Mouse (Mus musculus) embryonic facial prominence, embryonic 11.5 days (tissue): ENCODE data around the gene Bmp10. TPM values are rescaled to one million over a fixed set of nuclear protein-coding genes. Genes with fewer than 3 reads are reported as not detected.

ENCODE experiments used
- ATAC-seq: fragments of 200-750 bp; cut with Nextera tagmentation; replicated peaks from 2 replicates; pipeline ENCODE4 v1.8.0; 2017; ENCODE audit warnings: low read depth; ENCODE audit not compliant: insufficient number of reproducible peaks, low FRiP score, low TSS enrichment
- DNase-seq: peaks from one replicate; pipeline ENCODE4 v3.0.0-alpha.2; 2015; ENCODE audit warnings: low spot score
- H3K27ac ChIP-seq: fragments of 300-500 bp; sonication (generic); replicated peaks from 2 replicates; pipeline ENCODE4 v1.5.1; 2014; ENCODE audit warnings: mild to moderate bottlenecking, low read depth, low read length, control low read depth
- H3K27me3 ChIP-seq: fragments of 300-500 bp; sonication (generic); 2 replicates; pipeline ENCODE4 v1.6.1; 2014; ENCODE audit warnings: mild to moderate bottlenecking, low read length, moderate library complexity, mixed read lengths; ENCODE audit not compliant: control insufficient read depth, insufficient read depth
- H3K36me3 ChIP-seq: fragments of 300-500 bp; sonication (generic); replicated peaks from 2 replicates; pipeline ENCODE4 v1.6.1; 2014; ENCODE audit warnings: low read depth, mild to moderate bottlenecking, low read length, moderate library complexity, mixed read lengths; ENCODE audit not compliant: control insufficient read depth, insufficient read depth
- H3K4me1 ChIP-seq: fragments of 300-500 bp; sonication (generic); 2 replicates; pipeline ENCODE4 v1.6.1; 2014; ENCODE audit warnings: low read length, mixed read lengths; ENCODE audit not compliant: control insufficient read depth, insufficient read depth
- H3K4me2 ChIP-seq: fragments of 300-500 bp; sonication (generic); 2 replicates; pipeline ENCODE4 v1.6.1; 2014; ENCODE audit warnings: low read depth, mild to moderate bottlenecking, control low read depth, low read length, moderate library complexity
- H3K4me3 ChIP-seq: fragments of 300-500 bp; sonication (generic); 2 replicates; pipeline ENCODE4 v1.5.1; 2014; ENCODE audit warnings: low read depth, low read length, control low read depth
- H3K9ac ChIP-seq: fragments of 300-500 bp; sonication (generic); replicated peaks from 2 replicates; pipeline ENCODE4 v1.6.1; 2014; ENCODE audit warnings: mild to moderate bottlenecking, control low read depth, low read length
- H3K9me3 ChIP-seq: fragments of 300-500 bp; sonication (generic); replicated peaks from 2 replicates; pipeline ENCODE4 v1.6.1; 2016; ENCODE audit warnings: mild to moderate bottlenecking, low read length, inconsistent platforms, mixed read lengths; ENCODE audit not compliant: control insufficient read depth
- WGBS: fragments of 180-500 bp; shearing (Covaris S2); extraction: QIAGEN DNeasy Blood & Tissue Kit; methylation state at CpG from one replicate; pipeline ENCODE4 v1.1.7; 2014; 5-methylcytosine and 5-hydroxymethylcytosine counted together
- polyA plus RNA-seq: library from polyadenylated mRNA; unstranded; fragments of >200 nt; fragmentation: Nextera tagmentation; extraction: Ambion mirVana; gene quantifications from 2 replicates; pipeline ENCODE4 v1.2.1, GENCODE M21; 2014

Bmp10 gene
- polyA plus RNA-seq = not detected in 2 replicates

GRCm38 (mm10) chr6:87428487-87429044 is at the start of gene Bmp10:
Bmp10 (plus strand) TSS chr6:87428994.
- H3K4me1 ChIP-seq = no peaks in the 10 kb centered on the region
- DNase-seq (no peak), ATAC-seq (no peak)
- no peak within 1 kb of the TSS for H3K4me2 ChIP-seq
- 67% methylated on average over 7 of the region's 7 CpGs for WGBS
- H3K9ac ChIP-seq = no peak within 1 kb of the TSS
- H3K27me3 ChIP-seq = no peaks in the 10 kb centered on the region
- no peak within 1 kb of the TSS for H3K27ac ChIP-seq
- no peaks in the 10 kb centered on the region for H3K36me3 ChIP-seq
- no peaks in the 10 kb centered on the region for H3K9me3 ChIP-seq
- no peak within 1 kb of the TSS for H3K4me3 ChIP-seq

DNA sequence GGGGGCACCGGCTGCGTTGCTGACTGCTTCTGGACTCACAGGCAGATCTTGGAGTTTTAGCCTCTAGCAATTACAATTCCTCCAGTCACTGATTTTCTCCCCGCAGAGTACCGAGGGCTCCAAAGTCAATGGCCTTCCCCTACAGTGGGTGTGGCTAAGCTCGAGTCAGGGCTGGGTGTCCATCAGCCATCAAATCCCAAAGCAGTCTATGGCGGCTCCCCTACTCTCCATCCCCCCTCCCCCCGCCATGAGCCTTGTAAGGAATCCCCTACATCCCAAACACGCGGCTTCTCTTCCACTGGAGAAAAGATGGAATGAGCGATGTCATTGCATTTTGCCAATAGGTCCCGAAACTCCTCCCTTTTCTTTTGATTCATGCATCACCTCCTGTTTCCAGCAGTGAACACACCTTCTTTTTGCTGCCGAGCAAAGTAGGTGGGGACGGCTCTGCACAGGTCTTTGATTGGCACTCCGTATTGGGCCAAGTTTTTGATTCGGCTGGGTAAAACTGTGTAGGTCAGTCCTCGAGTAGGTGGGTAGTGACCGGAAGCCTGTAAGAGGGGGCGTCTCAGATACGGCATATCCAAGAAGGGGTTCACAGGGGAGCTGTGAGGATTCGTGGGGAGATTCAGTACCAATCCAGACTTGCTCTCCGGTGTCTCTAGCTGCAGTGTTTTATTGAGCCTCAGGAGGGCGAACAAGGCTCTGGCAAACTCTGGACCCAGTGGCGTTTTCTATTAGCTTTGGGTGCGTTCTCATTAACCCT is 44.7 kb upstream of the Bmp10 start:
- Histone ChIP-seq H3K9ac (0 out of 2 replicates have a peak overlapping the region, but pooled peaks have one; percentile 22), H3K4me1 (no peaks in the 10 kb centered on the region; the same call in none of the 2 replicates), H3K9me3 (no peaks in the 10 kb centered on the region), H3K27me3 (peaks cover 4% of the 10 kb centered on the region; the same call in 1 of the 2 replicates), H3K27ac (no peak overlapping the region), H3K36me3 (no peaks in the 10 kb centered on the region), H3K4me3 (no peak overlapping the region), H3K4me2 (peak overlapping the region; percentile 47)
- ATAC-seq = 0 out of 2 replicates have a peak, but pooled peaks have one; percentile 50
- DNase-seq = peak; percentile 47
- WGBS = 8% methylated on average over 24 of the region's 24 CpGs

- Histone ChIP-seq H3K9ac (no peak overlapping the region), H3K9me3 (no peaks in the 10 kb centered on the region), H3K4me1 (no peaks in the 10 kb centered on the region; the same call in none of the 2 replicates), H3K4me2 (no peak overlapping the region), H3K27ac (no peak overlapping the region), H3K36me3 (no peaks in the 10 kb centered on the region), H3K4me3 (no peak overlapping the region), H3K27me3 (peaks cover 4% of the 10 kb centered on the region; the same call in 1 of the 2 replicates)
- 67% methylated on average over 5 of the region's 6 CpGs for WGBS
- DNase-seq = no peak
- ATAC-seq = no peak
Observed at GRCm38 (mm10) chr6:87384761-87385160, 44.0 kb upstream of the Bmp10 start.

- 12% methylated on average over 7 of the region's 7 CpGs for WGBS
- H3K4me3 ChIP-seq = no peak overlapping the region
- H3K27me3 ChIP-seq = peaks cover 4% of the 10 kb centered on the region; the same call in 1 of the 2 replicates
- no peaks in the 10 kb centered on the region for H3K36me3 ChIP-seq
- no peak overlapping the region for H3K4me2 ChIP-seq
- H3K27ac ChIP-seq = no peak overlapping the region
- H3K4me1 ChIP-seq = no peaks in the 10 kb centered on the region; the same call in none of the 2 replicates
- no peaks in the 10 kb centered on the region for H3K9me3 ChIP-seq
- ATAC-seq = no peak
- peak; percentile 88 for DNase-seq
- no peak overlapping the region for H3K9ac ChIP-seq
Observed at GRCm38 (mm10) chr6:87386203-87386602, 42.6 kb upstream of the Bmp10 start.

DNA sequence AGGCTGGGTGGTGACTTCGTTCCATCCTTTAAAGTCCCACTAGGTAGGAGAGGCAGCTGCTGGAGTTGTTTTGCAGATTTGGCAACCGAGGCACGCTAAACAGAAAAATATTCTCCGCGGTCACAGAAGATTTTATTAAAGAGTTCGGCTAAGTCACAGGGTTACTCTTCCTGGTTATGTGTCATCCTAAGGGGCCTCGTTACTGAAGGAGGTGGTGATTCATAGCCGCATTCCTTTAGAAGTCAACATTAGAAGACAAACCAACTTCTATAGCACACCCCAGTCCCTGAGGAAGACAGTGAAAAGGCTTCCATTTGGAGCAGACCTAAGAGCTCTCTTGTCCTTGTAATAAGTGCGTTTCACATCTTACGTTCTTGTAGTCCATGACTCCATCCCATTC is 42.1 kb upstream of the Bmp10 start:
- Histone ChIP-seq H3K36me3 (no peaks in the 10 kb centered on the region), H3K4me1 (no peaks in the 10 kb centered on the region; the same call in none of the 2 replicates), H3K9me3 (no peaks in the 10 kb centered on the region), H3K27me3 (peaks cover 4% of the 10 kb centered on the region; the same call in 1 of the 2 replicates), H3K27ac (no peak overlapping the region), H3K9ac (no peak overlapping the region), H3K4me2 (no peak overlapping the region), H3K4me3 (no peak overlapping the region)
- DNase-seq (no peak), ATAC-seq (no peak)
- 85% methylated on average over 10 of the region's 10 CpGs for WGBS

GRCm38 (mm10) chr6:87388877-87389276 is 39.9 kb upstream of the Bmp10 start, which contains the start of gene Gkn3:
Gkn3 (minus strand) TSS chr6:87388935.
- Histone ChIP-seq H3K4me3 (no peak within 1 kb of the TSS), H3K4me1 (no peaks in the 10 kb centered on the region; the same call in none of the 2 replicates), H3K36me3 (no peaks in the 10 kb centered on the region), H3K27me3 (0 out of 2 replicates have a peak, but pooled peaks cover 2% of the 10 kb centered on the region), H3K9ac (no peak within 1 kb of the TSS), H3K9me3 (no peaks in the 10 kb centered on the region), H3K27ac (no peak within 1 kb of the TSS), H3K4me2 (no peak within 1 kb of the TSS)
- no peak for DNase-seq
- ATAC-seq = no peak
- WGBS = 40% methylated on average over 7 of the region's 7 CpGs

DNA sequence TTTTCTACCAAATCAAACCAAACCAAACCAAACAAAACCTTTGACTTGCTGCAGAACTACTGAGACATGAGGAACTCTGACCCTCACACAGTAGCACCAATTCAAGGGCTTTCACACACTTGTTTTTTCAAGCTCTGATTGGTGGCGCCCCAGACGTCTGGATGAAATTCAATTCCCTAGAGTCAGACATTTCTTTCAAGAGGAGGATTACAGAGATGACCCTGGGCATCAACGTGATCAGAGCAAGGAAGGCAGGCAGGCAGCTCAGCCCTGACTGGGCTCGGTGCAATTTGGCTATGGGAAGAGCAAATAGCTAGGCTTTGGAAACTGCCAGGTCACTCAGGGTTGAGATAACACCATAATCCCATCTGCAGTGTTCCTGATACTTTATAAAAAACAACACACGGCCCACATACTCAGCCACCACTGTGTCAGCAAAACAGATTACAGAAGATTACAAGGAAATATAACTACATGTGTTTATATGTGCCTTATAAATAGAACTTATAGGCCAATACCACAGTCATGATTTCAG is 39.3 kb upstream of the Bmp10 start:
- Histone ChIP-seq H3K4me2 (no peak overlapping the region), H3K9me3 (no peaks in the 10 kb centered on the region), H3K27ac (no peak overlapping the region), H3K9ac (no peak overlapping the region), H3K4me1 (no peaks in the 10 kb centered on the region; the same call in none of the 2 replicates), H3K27me3 (no peaks in the 10 kb centered on the region), H3K36me3 (no peaks in the 10 kb centered on the region), H3K4me3 (no peak overlapping the region)
- DNase-seq = peak; percentile 26
- WGBS = 16% methylated on average over 5 of the region's 5 CpGs
- ATAC-seq = no peak
